Mouse (Mus musculus) midbrain, embryonic 16.5 days (tissue): Measurements from ENCODE around the gene Emp3. TPM values are rescaled to one million over a fixed set of nuclear protein-coding genes. Genes with fewer than 3 reads are reported as not detected.

Source experiments
- ATAC-seq: fragments of 200-750 bp; cut with Nextera tagmentation; 2 replicates; pipeline ENCODE4 v1.8.0; 2017; ENCODE audit warnings: moderate TSS enrichment
- H3K27ac ChIP-seq: fragments of 300-500 bp; sonication (generic); 2 replicates; pipeline ENCODE4 v1.5.1; 2014; ENCODE audit warnings: mild to moderate bottlenecking, low read length, mixed read lengths
- H3K27me3 ChIP-seq: fragments of 300-500 bp; sonication (generic); 2 replicates; pipeline ENCODE4 v1.6.1; 2014; ENCODE audit warnings: low read depth, low read length, mixed read lengths; ENCODE audit not compliant: control insufficient read depth, insufficient read depth
- H3K36me3 ChIP-seq: fragments of 300-500 bp; sonication (generic); 2 replicates; pipeline ENCODE4 v1.6.1; 2014; ENCODE audit warnings: mild to moderate bottlenecking, low read length, moderate library complexity, mixed read lengths; ENCODE audit not compliant: control insufficient read depth, insufficient read depth
- H3K4me1 ChIP-seq: fragments of 300-500 bp; sonication (generic); 2 replicates; pipeline ENCODE4 v1.6.1; 2014; ENCODE audit warnings: mild to moderate bottlenecking, low read length, mixed read lengths; ENCODE audit not compliant: control insufficient read depth, insufficient read depth
- H3K4me2 ChIP-seq: fragments of 300-500 bp; sonication (generic); 2 replicates; pipeline ENCODE4 v1.6.1; 2014; ENCODE audit warnings: mild to moderate bottlenecking, low read length, mixed read lengths
- H3K4me3 ChIP-seq: fragments of 300-500 bp; sonication (generic); 2 replicates; pipeline ENCODE4 v1.5.1; 2014; ENCODE audit warnings: low read depth, mild to moderate bottlenecking, low read length, moderate library complexity, mixed read lengths
- H3K9ac ChIP-seq: fragments of 300-500 bp; sonication (generic); 2 replicates; pipeline ENCODE4 v1.6.1; 2014; ENCODE audit warnings: low read depth, low read length, mixed read lengths
- H3K9me3 ChIP-seq: fragments of 300-500 bp; sonication (generic); replicated peaks from 2 replicates; pipeline ENCODE4 v1.6.1; 2014; ENCODE audit warnings: mild to moderate bottlenecking, low read length, mixed read lengths; ENCODE audit not compliant: control insufficient read depth, poor library complexity, severe bottlenecking
- WGBS: fragments of 180-500 bp; shearing (Covaris S2); extraction: QIAGEN DNeasy Blood & Tissue Kit; methylation state at CpG from one replicate; pipeline ENCODE4 v1.1.7; 2014; 5-methylcytosine and 5-hydroxymethylcytosine counted together
- polyA plus RNA-seq: library from polyadenylated mRNA; unstranded; fragments of >200 nt; fragmentation: Nextera tagmentation; extraction: Ambion mirVana; gene quantifications from 2 replicates; pipeline ENCODE4 v1.2.1, GENCODE M21; 2015

Gene Emp3
- polyA plus RNA-seq, 1 experiment from 2014 or later: 18.3 TPM

DNA sequence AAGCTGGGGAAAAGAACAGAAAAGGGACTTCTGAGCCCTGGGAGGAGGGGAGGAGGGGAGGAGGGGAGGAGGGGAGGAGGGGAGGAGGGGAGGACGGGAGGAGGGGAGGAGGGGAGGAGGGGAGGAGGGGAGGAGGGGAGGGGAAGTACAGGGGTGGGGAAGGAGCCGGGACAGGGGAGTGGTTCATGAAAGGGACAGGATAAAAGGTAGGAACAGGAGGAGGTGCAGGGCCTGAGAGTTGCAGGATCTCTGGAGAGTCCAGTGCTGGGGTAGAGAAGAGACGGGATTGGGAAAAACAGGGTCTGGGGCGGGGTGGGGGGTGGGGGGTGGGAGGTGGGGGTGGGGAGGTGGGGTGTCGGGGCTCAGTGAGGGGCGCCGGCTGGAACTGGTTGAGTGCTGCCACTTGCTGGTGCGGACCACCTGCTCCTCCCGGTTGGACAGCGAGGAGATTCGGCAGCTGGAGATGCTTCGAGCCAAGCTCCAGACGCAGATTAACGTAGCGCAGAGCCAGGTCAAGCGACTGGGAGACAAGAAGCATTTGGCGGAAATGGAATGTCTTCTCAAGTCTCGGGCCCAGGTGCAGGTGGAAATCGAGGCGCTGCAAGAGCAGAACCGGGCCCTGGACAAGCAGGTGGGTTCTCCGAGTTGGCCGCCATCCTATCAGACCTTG lies 7.6 kb upstream of the Emp3 start:
- H3K36me3 ChIP-seq: no peaks in the 10 kb centered on the region
- no peaks in the 10 kb centered on the region for H3K9me3 ChIP-seq
- H3K9ac ChIP-seq: no peak overlapping the region
- no peak for ATAC-seq
- no peak overlapping the region for H3K4me3 ChIP-seq
- no peaks in the 10 kb centered on the region for H3K4me1 ChIP-seq
- H3K27ac ChIP-seq: no peak overlapping the region
- 14% methylated on average over 19 of the region's 23 CpGs for WGBS
- peaks cover 6% of the 10 kb centered on the region; the same call in 1 of the 2 replicates for H3K27me3 ChIP-seq
- peak overlapping the region; percentile 21; the same call in 1 of the 2 replicates for H3K4me2 ChIP-seq

DNA sequence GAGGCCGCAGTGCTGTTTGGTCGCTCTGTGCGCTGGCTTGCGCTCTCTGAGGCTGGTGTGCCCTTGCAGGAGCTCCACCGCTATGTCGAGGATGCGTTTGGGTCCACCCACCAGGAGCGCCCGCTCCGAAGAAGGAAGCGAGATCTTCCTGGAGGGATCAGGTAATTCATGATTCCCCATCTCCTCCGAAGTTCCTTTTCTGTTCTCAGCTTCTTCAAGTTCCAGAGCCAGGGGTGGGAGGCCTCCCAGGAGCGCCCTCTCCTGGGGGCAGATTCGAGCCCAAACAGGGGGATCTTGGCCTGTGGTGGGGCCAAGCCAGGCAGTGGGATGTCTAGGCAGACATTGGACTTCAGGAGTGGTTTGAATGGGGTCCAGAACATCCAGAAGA lies 3.2 kb upstream of the Emp3 start:
- ATAC-seq: no peak
- H3K9me3 ChIP-seq: no peaks in the 10 kb centered on the region
- H3K36me3 ChIP-seq: no peaks in the 10 kb centered on the region
- H3K4me2 ChIP-seq: peak overlapping the region; percentile 68
- 13% methylated on average over 14 of the region's 14 CpGs for WGBS
- H3K9ac ChIP-seq: peak overlapping the region; percentile 34; the same call in 1 of the 2 replicates
- peaks cover 3% of the 10 kb centered on the region; the same call in 1 of the 2 replicates for H3K4me1 ChIP-seq
- H3K4me3 ChIP-seq: peak overlapping the region; percentile 51
- no peak overlapping the region for H3K27ac ChIP-seq
- peaks cover 6% of the 10 kb centered on the region; the same call in 1 of the 2 replicates for H3K27me3 ChIP-seq

DNA sequence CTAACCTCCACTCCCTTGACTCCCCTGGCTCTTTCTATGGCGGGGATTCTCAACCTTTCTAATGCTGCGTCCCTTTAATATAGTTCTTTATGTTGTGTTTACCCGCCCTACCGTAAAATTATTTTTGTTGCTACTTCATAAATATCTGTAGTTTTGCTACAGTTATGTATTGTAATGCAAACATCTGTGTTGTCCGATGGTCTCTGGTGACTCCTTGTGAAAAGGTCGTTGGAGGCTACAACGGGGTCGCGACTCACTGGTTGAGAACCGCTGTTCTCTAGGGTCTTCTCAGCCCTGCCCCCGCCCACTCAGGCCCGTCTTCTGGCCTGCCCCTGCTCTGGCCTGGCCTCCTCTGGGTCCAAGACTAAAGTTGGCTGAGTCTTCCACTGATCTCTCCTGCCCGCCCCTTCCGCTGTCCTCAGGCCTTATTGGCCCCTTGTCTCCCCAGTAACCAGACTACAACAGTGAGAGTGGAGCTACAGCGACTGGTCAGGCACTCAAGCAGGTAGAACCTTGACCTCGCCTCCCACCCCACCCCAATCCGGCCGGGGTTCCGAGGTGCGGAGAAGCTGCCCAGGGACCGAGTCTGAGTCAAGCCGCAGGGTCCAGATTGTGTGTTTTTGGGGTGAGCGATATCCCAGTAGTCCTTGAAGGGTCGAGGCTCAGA lies 2.7 kb upstream of the Emp3 start, which contains the start of gene Ccdc114:
Ccdc114 (plus strand) TSS at position 311 of the 667 bp plus-strand sequence.
- Histone ChIP-seq H3K27ac (peak within 1 kb of the TSS; percentile 80), H3K4me2 (peak within 1 kb of the TSS; percentile 68)

DNA sequence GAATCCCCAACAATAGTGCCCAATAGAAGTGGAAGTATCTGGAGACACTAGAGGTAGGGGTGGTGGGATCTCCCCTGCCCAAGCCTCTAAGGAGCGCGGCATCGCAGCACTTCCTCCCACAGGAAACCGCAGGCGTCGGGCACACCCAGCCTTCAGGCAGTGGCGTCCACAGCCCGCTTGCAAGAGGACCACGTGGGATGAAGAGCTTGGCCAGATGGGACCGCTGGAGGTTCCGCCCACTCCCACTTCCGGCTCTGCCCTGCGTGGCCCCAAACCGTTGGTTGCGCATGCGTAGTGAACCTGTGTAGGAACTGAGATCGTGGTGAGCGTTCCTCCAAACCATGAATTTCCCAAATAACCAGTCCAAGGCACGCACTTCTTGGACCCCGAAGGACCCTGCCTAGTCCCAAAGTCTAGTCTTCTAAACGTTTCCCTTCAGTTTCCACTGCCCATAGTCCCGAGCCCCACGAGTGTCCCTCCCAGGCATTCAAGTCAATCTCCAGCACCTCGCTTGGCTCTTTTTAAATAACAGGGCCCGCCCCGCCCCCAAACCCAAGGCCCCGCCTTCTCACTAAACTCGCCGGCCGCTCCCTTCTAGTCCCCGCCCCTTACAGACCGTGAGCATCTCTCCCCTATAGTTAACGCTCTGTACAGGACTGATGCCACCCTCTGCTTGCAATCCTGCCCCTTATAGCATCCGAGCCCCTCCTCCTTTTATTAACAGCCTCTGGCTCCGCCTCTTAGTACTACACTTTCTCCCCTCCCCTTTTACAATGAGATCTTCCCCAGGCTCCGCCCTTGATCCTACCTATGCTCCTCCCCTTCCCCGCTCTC lies 1.9 kb upstream of the Emp3 start:
- WGBS: under 1% methylated on average over 37 of the region's 37 CpGs
- Histone ChIP-seq H3K4me3 (peak overlapping the region; percentile 51), H3K9me3 (no peaks in the 10 kb centered on the region), H3K36me3 (no peaks in the 10 kb centered on the region), H3K4me2 (peak overlapping the region; percentile 68), H3K4me1 (peaks cover 3% of the 10 kb centered on the region; the same call in 1 of the 2 replicates), H3K27ac (peak overlapping the region; percentile 80), H3K27me3 (peaks cover 3% of the 10 kb centered on the region; the same call in 1 of the 2 replicates), H3K9ac (peak overlapping the region; percentile 59)
- ATAC-seq: peak; percentile 90

More for the DNA sequence above, 2.7 kb upstream of the Emp3 start, which contains the start of gene Ccdc114:
- Histone ChIP-seq H3K4me3 (peak within 1 kb of the TSS; percentile 51), H3K27me3 (peaks cover 4% of the 10 kb centered on the region; the same call in 1 of the 2 replicates), H3K4me1 (peaks cover 3% of the 10 kb centered on the region; the same call in 1 of the 2 replicates), H3K9me3 (no peaks in the 10 kb centered on the region), H3K36me3 (no peaks in the 10 kb centered on the region), H3K9ac (peak within 1 kb of the TSS; percentile 59)
- 4% methylated on average over 24 of the region's 24 CpGs for WGBS
- ATAC-seq: peak; percentile 46

DNA sequence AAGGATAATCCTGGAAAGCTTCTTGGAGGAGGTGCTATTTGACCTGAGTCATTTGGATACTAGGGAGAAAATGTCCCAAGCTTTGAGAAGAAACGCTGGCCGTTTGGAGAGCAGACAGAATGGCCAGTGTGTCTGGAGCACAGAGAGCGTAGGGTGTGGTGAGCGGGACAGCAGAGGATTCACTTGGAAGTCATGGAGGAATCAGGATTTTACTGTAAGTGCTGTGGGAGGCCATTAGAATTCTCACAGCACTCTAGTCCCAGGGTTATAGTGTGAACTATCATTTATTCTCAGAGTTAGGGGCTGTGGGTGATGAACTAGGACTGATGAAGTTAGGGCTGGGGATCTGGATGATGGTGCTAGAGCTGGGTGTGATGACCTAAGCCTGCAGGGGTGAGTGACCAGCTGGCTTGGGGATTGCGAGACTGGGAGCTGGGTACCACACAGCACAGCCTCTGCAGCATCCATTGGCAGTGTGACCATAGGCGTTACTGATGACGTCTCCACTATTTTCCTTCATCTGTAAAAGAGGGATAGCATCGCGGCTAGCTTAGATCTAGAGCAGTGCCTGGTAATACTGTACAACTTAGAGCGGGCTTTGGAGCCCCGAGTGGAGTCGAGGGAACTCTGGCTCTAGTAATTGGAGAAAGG lies 871 bp upstream of the Emp3 start:
- ATAC-seq: no peak
- Histone ChIP-seq H3K4me1 (peaks cover 8% of the 10 kb centered on the region), H3K4me3 (no peak overlapping the region), H3K4me2 (peak overlapping the region; percentile 68; the same call in 1 of the 2 replicates), H3K9ac (no peak overlapping the region), H3K27me3 (no peaks in the 10 kb centered on the region), H3K27ac (no peak overlapping the region), H3K9me3 (no peaks in the 10 kb centered on the region), H3K36me3 (no peaks in the 10 kb centered on the region)
- WGBS: 88% methylated on average over 12 of the region's 12 CpGs

DNA sequence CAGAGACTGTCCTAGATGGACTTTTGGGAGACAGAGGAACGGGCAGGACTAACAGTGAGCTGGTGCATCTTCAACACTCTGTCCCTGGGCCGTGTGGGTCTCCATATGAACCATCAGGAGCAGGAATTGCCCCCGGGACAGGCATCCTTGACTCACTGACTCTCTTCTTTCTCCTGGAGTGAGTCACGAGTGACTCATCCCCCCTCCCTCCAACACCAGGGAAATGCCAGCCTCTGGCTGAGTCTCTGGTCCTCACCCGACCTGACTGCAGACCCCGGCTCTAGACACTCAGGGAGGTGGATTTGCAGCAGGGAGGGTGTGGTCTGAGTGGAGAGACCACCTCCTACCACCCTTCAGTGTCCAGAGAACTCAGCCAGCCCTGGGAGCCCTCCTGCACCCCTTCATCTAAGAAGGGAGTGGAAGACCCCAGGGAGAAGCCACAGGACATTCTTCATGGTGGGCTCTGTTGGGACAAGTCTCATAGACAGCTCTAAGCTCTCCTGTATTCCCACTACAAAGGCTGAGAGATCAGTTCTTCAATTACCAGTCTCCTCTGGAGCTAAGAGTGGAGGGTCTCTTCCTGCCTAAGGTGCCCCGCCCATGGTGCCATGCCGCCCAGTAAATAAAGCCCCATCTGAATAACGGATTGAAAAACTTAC lies 492 bp downstream of the Emp3 start:
- no peaks in the 10 kb centered on the region for H3K27me3 ChIP-seq
- no peak overlapping the region; the same call in 1 of the 2 replicates for H3K4me3 ChIP-seq
- H3K9ac ChIP-seq: no peak overlapping the region; the same call in 1 of the 2 replicates
- H3K36me3 ChIP-seq: no peaks in the 10 kb centered on the region
- no peak overlapping the region for H3K4me2 ChIP-seq
- no peaks in the 10 kb centered on the region for H3K9me3 ChIP-seq
- 58% methylated on average over 9 of the region's 9 CpGs for WGBS
- H3K4me1 ChIP-seq: peaks cover 21% of the 10 kb centered on the region
- H3K27ac ChIP-seq: no peak overlapping the region
- ATAC-seq: no peak

DNA sequence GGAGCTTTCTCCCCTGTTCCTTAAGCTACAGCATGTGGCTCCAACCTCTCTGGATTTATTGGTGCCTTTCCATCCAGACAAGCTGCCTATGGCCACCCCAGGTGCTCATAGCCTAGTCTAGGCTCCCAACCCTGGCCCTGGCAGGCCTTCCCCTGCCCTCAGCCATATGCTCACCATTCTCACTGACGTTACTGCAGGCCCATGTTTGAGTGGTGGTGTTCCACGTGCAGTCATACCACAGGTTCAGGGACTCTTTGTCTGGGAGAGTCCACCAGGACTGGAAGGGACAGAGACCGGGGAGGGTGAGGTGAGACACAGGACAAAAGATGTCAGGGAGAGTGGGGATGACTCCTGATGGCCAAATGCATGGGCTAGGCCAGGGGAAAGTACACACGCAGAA lies 1.4 kb downstream of the Emp3 start:
- Histone ChIP-seq H3K27ac (no peak overlapping the region), H3K36me3 (no peaks in the 10 kb centered on the region), H3K4me3 (no peak overlapping the region), H3K4me2 (no peak overlapping the region), H3K4me1 (peaks cover 22% of the 10 kb centered on the region), H3K27me3 (no peaks in the 10 kb centered on the region), H3K9ac (no peak overlapping the region), H3K9me3 (no peaks in the 10 kb centered on the region)
- ATAC-seq: no peak
- WGBS: 81% methylated on average over 4 of the region's 4 CpGs

DNA sequence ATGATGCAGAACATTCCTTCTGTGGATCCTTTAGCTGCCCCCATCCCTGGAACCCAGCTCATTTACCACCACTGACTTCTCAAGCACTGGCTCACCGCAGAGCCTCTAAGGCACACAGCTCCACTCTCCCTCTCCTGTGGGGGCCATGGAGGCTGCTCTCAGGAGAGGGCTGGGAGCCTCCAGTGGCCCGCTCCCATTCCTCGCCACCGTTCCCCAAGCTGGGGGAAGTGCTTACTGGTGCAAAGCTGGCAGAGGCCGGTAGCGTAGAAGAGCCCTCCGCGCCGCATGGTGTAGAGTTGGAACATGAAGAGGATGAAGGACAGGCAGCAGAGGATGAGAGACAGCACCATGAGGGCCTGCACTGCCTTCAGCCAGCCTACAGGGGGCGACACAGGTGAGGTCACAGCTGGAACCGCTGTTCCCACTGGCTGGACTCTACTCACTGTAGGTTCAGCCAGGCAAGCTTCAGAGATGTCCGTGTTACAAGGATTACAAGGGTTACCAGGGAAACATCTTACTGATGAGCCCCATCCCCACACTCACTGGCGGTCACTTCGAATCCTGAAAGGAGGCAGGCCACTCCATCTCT lies 2.0 kb downstream of the Emp3 start:
- Histone ChIP-seq H3K4me3 (no peak overlapping the region), H3K36me3 (no peaks in the 10 kb centered on the region), H3K9ac (no peak overlapping the region), H3K4me2 (no peak overlapping the region), H3K27me3 (no peaks in the 10 kb centered on the region), H3K27ac (no peak overlapping the region), H3K9me3 (no peaks in the 10 kb centered on the region), H3K4me1 (peaks cover 22% of the 10 kb centered on the region)
- 62% methylated on average over 14 of the region's 14 CpGs for WGBS
- no peak for ATAC-seq
